Mouse (Mus musculus): ENCODE data around the gene Slc25a12. TPM values are rescaled to one million over a fixed set of nuclear protein-coding genes. Genes with fewer than 3 reads are reported as not detected.

Gene Slc25a12
- polyA plus RNA-seq, 1 experiment from 2014 or later: 108 TPM

DNA sequence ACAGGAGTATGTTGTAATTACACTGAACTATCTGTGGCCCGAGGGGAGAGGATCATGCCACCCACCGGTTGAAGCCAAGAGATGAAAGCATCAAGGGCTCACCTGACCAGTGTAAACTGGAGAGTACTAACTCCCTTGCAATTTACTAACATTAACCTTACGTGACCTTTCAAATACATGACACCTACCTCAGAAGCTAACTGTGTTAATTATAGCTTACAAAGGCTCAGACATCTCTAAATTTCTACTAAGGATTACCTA lies 15.9 kb downstream of the Slc25a12 start:
- Histone ChIP-seq H3K4me2 (replicated peaks) (no peak overlapping the region), H3K4me3 (replicated peaks; ENCODE audit: low read length) (no peak overlapping the region), H3K9ac (no peak overlapping the region), H3K27me3 (ENCODE audit: control insufficient read depth, insufficient read depth, low read length) (no peaks in the 10 kb centered on the region), H3K27ac (no peak overlapping the region), H3K36me3 (replicated peaks; ENCODE audit: control insufficient read depth, insufficient read depth) (no peaks in the 10 kb centered on the region; the same call in 1 of the 2 replicates), H3K4me1 (replicated peaks; ENCODE audit: control insufficient read depth, insufficient read depth, low read length) (no peaks in the 10 kb centered on the region), H3K9me3 (ENCODE audit: control insufficient read depth, low read length) (no peaks in the 10 kb centered on the region)
- ATAC-seq (ENCODE audit: low FRiP score) (no peak), DNase-seq (ENCODE audit: low spot score) (no peak)
- WGBS: 88% methylated on average over 3 of the region's 3 CpGs

GRCm38 (mm10) chr2:71350904-71351726 lies 16.4 kb downstream of the Slc25a12 start:
- no peaks in the 10 kb centered on the region for H3K9me3 ChIP-seq (ENCODE audit: control insufficient read depth, low read length)
- no peak for DNase-seq (ENCODE audit: low spot score)
- ATAC-seq (ENCODE audit: low FRiP score): no peak
- no peak overlapping the region for H3K9ac ChIP-seq
- H3K36me3 ChIP-seq (replicated peaks; ENCODE audit: control insufficient read depth, insufficient read depth): no peaks in the 10 kb centered on the region; the same call in 1 of the 2 replicates
- no peak overlapping the region for H3K27ac ChIP-seq
- no peaks in the 10 kb centered on the region for H3K4me1 ChIP-seq (replicated peaks; ENCODE audit: control insufficient read depth, insufficient read depth, low read length)
- no peak overlapping the region for H3K4me2 ChIP-seq (replicated peaks)
- no peaks in the 10 kb centered on the region for H3K27me3 ChIP-seq (ENCODE audit: control insufficient read depth, insufficient read depth, low read length)
- no peak overlapping the region for H3K4me3 ChIP-seq (replicated peaks; ENCODE audit: low read length)
- WGBS: 92% methylated on average over 11 of the region's 11 CpGs

GRCm38 (mm10) chr2:71350181-71350580 lies 17.4 kb downstream of the Slc25a12 start:
- H3K9ac ChIP-seq: no peak overlapping the region
- H3K27me3 ChIP-seq (ENCODE audit: control insufficient read depth, insufficient read depth, low read length): no peaks in the 10 kb centered on the region
- no peaks in the 10 kb centered on the region for H3K4me1 ChIP-seq (replicated peaks; ENCODE audit: control insufficient read depth, insufficient read depth, low read length)
- DNase-seq (ENCODE audit: low spot score) (no peak), ATAC-seq (ENCODE audit: low FRiP score) (no peak)
- WGBS: 81% methylated on average over 7 of the region's 7 CpGs
- no peak overlapping the region for H3K4me2 ChIP-seq (replicated peaks)
- no peak overlapping the region for H3K27ac ChIP-seq
- no peak overlapping the region for H3K4me3 ChIP-seq (replicated peaks; ENCODE audit: low read length)
- H3K36me3 ChIP-seq (replicated peaks; ENCODE audit: control insufficient read depth, insufficient read depth): no peaks in the 10 kb centered on the region; the same call in 1 of the 2 replicates
- H3K9me3 ChIP-seq (ENCODE audit: control insufficient read depth, low read length): no peaks in the 10 kb centered on the region

DNA sequence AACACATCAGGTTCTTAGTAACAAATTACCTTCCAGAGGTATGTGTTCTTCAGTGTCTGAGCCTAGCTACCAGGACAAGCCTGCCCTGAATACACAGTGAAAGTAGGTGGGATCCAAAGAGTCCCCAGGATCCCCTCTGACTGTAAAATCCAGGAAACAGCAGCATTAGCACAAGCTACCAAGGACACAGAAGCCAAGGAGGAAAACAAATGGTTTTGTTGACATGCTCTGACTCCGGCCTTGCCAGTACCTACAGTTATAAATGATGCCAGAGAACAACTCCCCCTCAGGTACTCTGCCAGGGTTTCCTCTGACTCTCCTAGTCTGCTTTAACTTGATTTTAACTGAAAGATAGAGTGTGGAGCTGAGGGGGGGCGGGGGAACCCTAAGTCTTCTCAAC lies 18.0 kb downstream of the Slc25a12 start:
- no peaks in the 10 kb centered on the region for H3K9me3 ChIP-seq (ENCODE audit: control insufficient read depth, low read length)
- no peak overlapping the region for H3K9ac ChIP-seq
- H3K4me1 ChIP-seq (replicated peaks; ENCODE audit: control insufficient read depth, insufficient read depth, low read length): no peaks in the 10 kb centered on the region
- ATAC-seq (ENCODE audit: low FRiP score) (no peak), DNase-seq (ENCODE audit: low spot score) (no peak)
- H3K27ac ChIP-seq: no peak overlapping the region
- no peaks in the 10 kb centered on the region for H3K27me3 ChIP-seq (ENCODE audit: control insufficient read depth, insufficient read depth, low read length)
- H3K4me3 ChIP-seq (replicated peaks; ENCODE audit: low read length): no peak overlapping the region
- H3K36me3 ChIP-seq (replicated peaks; ENCODE audit: control insufficient read depth, insufficient read depth): no peaks in the 10 kb centered on the region; the same call in 1 of the 2 replicates
- H3K4me2 ChIP-seq (replicated peaks): no peak overlapping the region
- 89% methylated on average over 2 of the region's 2 CpGs for WGBS

- no peak overlapping the region for H3K4me2 ChIP-seq (replicated peaks)
- H3K9me3 ChIP-seq (ENCODE audit: control insufficient read depth, low read length): no peaks in the 10 kb centered on the region
- ATAC-seq (ENCODE audit: low FRiP score) (no peak), DNase-seq (ENCODE audit: low spot score) (no peak)
- no peak overlapping the region for H3K9ac ChIP-seq
- 98% methylated on average over 20 of the region's 20 CpGs for WGBS
- no peak overlapping the region for H3K27ac ChIP-seq
- no peaks in the 10 kb centered on the region for H3K27me3 ChIP-seq (ENCODE audit: control insufficient read depth, insufficient read depth, low read length)
- no peaks in the 10 kb centered on the region for H3K4me1 ChIP-seq (replicated peaks; ENCODE audit: control insufficient read depth, insufficient read depth, low read length)
- H3K4me3 ChIP-seq (replicated peaks; ENCODE audit: low read length): no peak overlapping the region
- H3K36me3 ChIP-seq (replicated peaks; ENCODE audit: control insufficient read depth, insufficient read depth): peaks cover 6% of the 10 kb centered on the region
Measured at GRCm38 (mm10) chr2:71347732-71348490, 19.6 kb downstream of the Slc25a12 start.

- ATAC-seq (ENCODE audit: low FRiP score) (no peak), DNase-seq (ENCODE audit: low spot score) (no peak)
- Histone ChIP-seq H3K9ac (no peak overlapping the region), H3K27ac (no peak overlapping the region), H3K4me2 (replicated peaks) (no peak overlapping the region), H3K36me3 (replicated peaks; ENCODE audit: control insufficient read depth, insufficient read depth) (peaks cover 14% of the 10 kb centered on the region), H3K9me3 (ENCODE audit: control insufficient read depth, low read length) (no peaks in the 10 kb centered on the region), H3K4me1 (replicated peaks; ENCODE audit: control insufficient read depth, insufficient read depth, low read length) (no peaks in the 10 kb centered on the region), H3K27me3 (ENCODE audit: control insufficient read depth, insufficient read depth, low read length) (no peaks in the 10 kb centered on the region), H3K4me3 (replicated peaks; ENCODE audit: low read length) (no peak overlapping the region)
- WGBS: 92% methylated on average over 10 of the region's 10 CpGs
Measured at GRCm38 (mm10) chr2:71347160-71347559, 20.4 kb downstream of the Slc25a12 start.

GRCm38 (mm10) chr2:71343884-71344640 lies 23.5 kb downstream of the Slc25a12 start:
- H3K9ac ChIP-seq: no peak overlapping the region
- no peaks in the 10 kb centered on the region for H3K9me3 ChIP-seq (ENCODE audit: control insufficient read depth, low read length)
- WGBS: 93% methylated on average over 10 of the region's 10 CpGs
- no peak overlapping the region for H3K4me2 ChIP-seq (replicated peaks)
- no peaks in the 10 kb centered on the region for H3K4me1 ChIP-seq (replicated peaks; ENCODE audit: control insufficient read depth, insufficient read depth, low read length)
- H3K36me3 ChIP-seq (replicated peaks; ENCODE audit: control insufficient read depth, insufficient read depth): peaks cover 14% of the 10 kb centered on the region
- no peak overlapping the region for H3K27ac ChIP-seq
- H3K4me3 ChIP-seq (replicated peaks; ENCODE audit: low read length): no peak overlapping the region
- H3K27me3 ChIP-seq (ENCODE audit: control insufficient read depth, insufficient read depth, low read length): no peaks in the 10 kb centered on the region
- DNase-seq (ENCODE audit: low spot score) (no peak), ATAC-seq (ENCODE audit: low FRiP score) (no peak)

GRCm38 (mm10) chr2:71340126-71340525 lies 27.4 kb downstream of the Slc25a12 start:
- H3K4me2 ChIP-seq (replicated peaks): no peak overlapping the region
- H3K4me3 ChIP-seq (replicated peaks; ENCODE audit: low read length): no peak overlapping the region
- DNase-seq (ENCODE audit: low spot score) (no peak), ATAC-seq (ENCODE audit: low FRiP score) (no peak)
- peaks cover 18% of the 10 kb centered on the region for H3K36me3 ChIP-seq (replicated peaks; ENCODE audit: control insufficient read depth, insufficient read depth)
- no peak overlapping the region for H3K27ac ChIP-seq
- H3K27me3 ChIP-seq (ENCODE audit: control insufficient read depth, insufficient read depth, low read length): no peaks in the 10 kb centered on the region
- no peak overlapping the region for H3K9ac ChIP-seq
- WGBS: 87% methylated on average over 5 of the region's 5 CpGs
- H3K9me3 ChIP-seq (ENCODE audit: control insufficient read depth, low read length): no peaks in the 10 kb centered on the region
- no peaks in the 10 kb centered on the region for H3K4me1 ChIP-seq (replicated peaks; ENCODE audit: control insufficient read depth, insufficient read depth, low read length)

- H3K9me3 ChIP-seq (ENCODE audit: control insufficient read depth, low read length): no peaks in the 10 kb centered on the region
- no peak overlapping the region for H3K4me2 ChIP-seq (replicated peaks)
- ATAC-seq (ENCODE audit: low FRiP score) (no peak), DNase-seq (ENCODE audit: low spot score) (no peak)
- peaks cover 18% of the 10 kb centered on the region for H3K36me3 ChIP-seq (replicated peaks; ENCODE audit: control insufficient read depth, insufficient read depth)
- H3K9ac ChIP-seq: no peak overlapping the region
- H3K27ac ChIP-seq: no peak overlapping the region
- no peaks in the 10 kb centered on the region for H3K27me3 ChIP-seq (ENCODE audit: control insufficient read depth, insufficient read depth, low read length)
- H3K4me1 ChIP-seq (replicated peaks; ENCODE audit: control insufficient read depth, insufficient read depth, low read length): no peaks in the 10 kb centered on the region
- WGBS: 86% methylated on average over 12 of the region's 12 CpGs
- no peak overlapping the region for H3K4me3 ChIP-seq (replicated peaks; ENCODE audit: low read length)
Measured at GRCm38 (mm10) chr2:71338145-71338796, 29.3 kb downstream of the Slc25a12 start.
